Mouse (Mus musculus): ENCODE data around the gene Rsrc1. TPM values are rescaled to one million over a fixed set of nuclear protein-coding genes. Genes with fewer than 3 reads are reported as not detected.
A peak's percentile ranks its signal among the peaks of the same experiment; 100 is the strongest.

The Rsrc1 gene
- polyA plus RNA-seq, 1 experiment: 19.6 TPM

GRCm38 (mm10) chr3:66972191-66972950, 8.8 kb upstream of the Rsrc1 start:
- TF ChIP-seq CTCF (IDR thresholded peaks at IDR 0.05; ENCODE audit: control insufficient read depth, insufficient read depth, low read length) (no peak), POLR2A (IDR thresholded peaks at IDR 0.05; ENCODE audit: borderline replicate concordance, control insufficient read depth, low read depth, low read length) (no peak)
- 11% methylated on average over 16 of the region's 16 CpGs for WGBS
- Histone ChIP-seq H3K27ac (ENCODE audit: control insufficient read depth, insufficient read depth, low read depth, low read length, poor library complexity) (no peak overlapping the region), H3K4me1 (ENCODE audit: control insufficient read depth, insufficient read depth, low read length) (no peaks in the 10 kb centered on the region), H3K4me3 (replicated peaks; ENCODE audit: control insufficient read depth, low read depth, low read length) (no peak overlapping the region)

GRCm38 (mm10) chr3:66973391-66973943, 7.7 kb upstream of the Rsrc1 start:
- H3K4me3 ChIP-seq (replicated peaks; ENCODE audit: control insufficient read depth, low read depth, low read length): peak overlapping the region; percentile 20
- TF ChIP-seq CTCF (IDR thresholded peaks at IDR 0.05; ENCODE audit: control insufficient read depth, insufficient read depth, low read length): no peak
- no peak for TF ChIP-seq POLR2A (IDR thresholded peaks at IDR 0.05; ENCODE audit: borderline replicate concordance, control insufficient read depth, low read depth, low read length)
- H3K27ac ChIP-seq (ENCODE audit: control insufficient read depth, insufficient read depth, low read depth, low read length, poor library complexity): no peak overlapping the region; the same call in 1 of the 2 replicates
- WGBS: 1% methylated on average over 59 of the region's 59 CpGs
- H3K4me1 ChIP-seq (ENCODE audit: control insufficient read depth, insufficient read depth, low read length): no peaks in the 10 kb centered on the region

GRCm38 (mm10) chr3:66974501-66974900, 6.7 kb upstream of the Rsrc1 start:
- Histone ChIP-seq H3K4me1 (ENCODE audit: control insufficient read depth, insufficient read depth, low read length) (no peaks in the 10 kb centered on the region), H3K27ac (ENCODE audit: control insufficient read depth, insufficient read depth, low read depth, low read length, poor library complexity) (no peak overlapping the region), H3K4me3 (replicated peaks; ENCODE audit: control insufficient read depth, low read depth, low read length) (no peak overlapping the region)
- no peak for TF ChIP-seq POLR2A (IDR thresholded peaks at IDR 0.05; ENCODE audit: borderline replicate concordance, control insufficient read depth, low read depth, low read length)
- TF ChIP-seq CTCF (IDR thresholded peaks at IDR 0.05; ENCODE audit: control insufficient read depth, insufficient read depth, low read length): no peak
- WGBS: 9% methylated on average over 3 of the region's 3 CpGs

GRCm38 (mm10) chr3:66976889-66977615, 4.1 kb upstream of the Rsrc1 start:
- 12% methylated on average over 13 of the region's 13 CpGs for WGBS
- Histone ChIP-seq H3K4me1 (ENCODE audit: control insufficient read depth, insufficient read depth, low read length) (no peaks in the 10 kb centered on the region), H3K27ac (ENCODE audit: control insufficient read depth, insufficient read depth, low read depth, low read length, poor library complexity) (no peak overlapping the region), H3K4me3 (replicated peaks; ENCODE audit: control insufficient read depth, low read depth, low read length) (no peak overlapping the region)
- TF ChIP-seq POLR2A (IDR thresholded peaks at IDR 0.05; ENCODE audit: borderline replicate concordance, control insufficient read depth, low read depth, low read length): no peak

GRCm38 (mm10) chr3:66977811-66978456, 3.3 kb upstream of the Rsrc1 start:
- TF ChIP-seq POLR2A (IDR thresholded peaks at IDR 0.05; ENCODE audit: borderline replicate concordance, control insufficient read depth, low read depth, low read length) (no peak), CTCF (IDR thresholded peaks at IDR 0.05; ENCODE audit: control insufficient read depth, insufficient read depth, low read length) (no peak)
- H3K27ac ChIP-seq (ENCODE audit: control insufficient read depth, insufficient read depth, low read depth, low read length, poor library complexity): no peak overlapping the region
- 8% methylated on average over 25 of the region's 25 CpGs for WGBS
- H3K4me3 ChIP-seq (replicated peaks; ENCODE audit: control insufficient read depth, low read depth, low read length): no peak overlapping the region
- H3K4me1 ChIP-seq (ENCODE audit: control insufficient read depth, insufficient read depth, low read length): no peaks in the 10 kb centered on the region

GRCm38 (mm10) chr3:66978457-66979381, 2.5 kb upstream of the Rsrc1 start:
- TF ChIP-seq POLR2A (IDR thresholded peaks at IDR 0.05; ENCODE audit: borderline replicate concordance, control insufficient read depth, low read depth, low read length) (no peak), CTCF (IDR thresholded peaks at IDR 0.05; ENCODE audit: control insufficient read depth, insufficient read depth, low read length) (no peak)
- no peak overlapping the region for H3K4me3 ChIP-seq (replicated peaks; ENCODE audit: control insufficient read depth, low read depth, low read length)
- no peaks in the 10 kb centered on the region for H3K4me1 ChIP-seq (ENCODE audit: control insufficient read depth, insufficient read depth, low read length)
- H3K27ac ChIP-seq (ENCODE audit: control insufficient read depth, insufficient read depth, low read depth, low read length, poor library complexity): peak overlapping the region; percentile 13; the same call in 1 of the 2 replicates
- 5% methylated on average over 45 of the region's 45 CpGs for WGBS

GRCm38 (mm10) chr3:66979491-66979890, 1.7 kb upstream of the Rsrc1 start:
- 7% methylated on average over 9 of the region's 9 CpGs for WGBS
- Histone ChIP-seq H3K27ac (ENCODE audit: control insufficient read depth, insufficient read depth, low read depth, low read length, poor library complexity) (no peak overlapping the region), H3K4me1 (ENCODE audit: control insufficient read depth, insufficient read depth, low read length) (no peaks in the 10 kb centered on the region), H3K4me3 (replicated peaks; ENCODE audit: control insufficient read depth, low read depth, low read length) (no peak overlapping the region)
- no peak for TF ChIP-seq POLR2A (IDR thresholded peaks at IDR 0.05; ENCODE audit: borderline replicate concordance, control insufficient read depth, low read depth, low read length)
- no peak for TF ChIP-seq CTCF (IDR thresholded peaks at IDR 0.05; ENCODE audit: control insufficient read depth, insufficient read depth, low read length)

Data from bone marrow, adult 2 months (tissue).